Mouse (Mus musculus) olfactory bulb, adult 2 months (tissue): ENCODE results near the gene Ppp3ca. TPM values are rescaled to one million over a fixed set of nuclear protein-coding genes. Genes with fewer than 3 reads are reported as not detected.
A peak's percentile ranks its signal among the peaks of the same experiment; 100 is the strongest.

Experiments used
- H3K27ac ChIP-seq: fragments of 200-500 bp; 2 replicates; pipeline ENCODE4 v1.5.1; 2012; ENCODE audit warnings: low read depth, low read length; ENCODE audit not compliant: insufficient read depth
- H3K4me1 ChIP-seq: fragments of 200-500 bp; 2 replicates; pipeline ENCODE4 v1.6.1; 2012; ENCODE audit warnings: low read length; ENCODE audit not compliant: control insufficient read depth, insufficient read depth
- H3K4me3 ChIP-seq: fragments of 200-500 bp; 2 replicates; pipeline ENCODE4 v1.5.1; 2012; ENCODE audit warnings: mild to moderate bottlenecking, low read depth, low read length, moderate library complexity; ENCODE audit not compliant: insufficient read depth
- CTCF ChIP-seq: fragments of 200-500 bp; IDR thresholded peaks from 2 replicates; pipeline ENCODE4 v1.5.1; 2012; ENCODE audit warnings: low read depth, mild to moderate bottlenecking, low read length, moderate library complexity; ENCODE audit not compliant: insufficient read depth
- POLR2A ChIP-seq: fragments of 200-500 bp; IDR thresholded peaks from 2 replicates; pipeline ENCODE4 v1.6.1; 2012; ENCODE audit warnings: mild to moderate bottlenecking, low read depth, low read length, moderate library complexity; ENCODE audit not compliant: insufficient read depth
- WGBS: fragments of 180-500 bp; shearing (Covaris S2); methylation state at CpG from one replicate; pipeline ENCODE4 v1.1.7; 2018; 5-methylcytosine and 5-hydroxymethylcytosine counted together
- polyA plus RNA-seq: library from polyadenylated mRNA; stranded (reverse); fragments of >200 nt; gene quantifications from 2 replicates; pipeline ENCODE4 v1.2.4, GENCODE M21; 2012; ENCODE audit warnings: low replicate concordance; ENCODE audit not compliant: missing spikeins, insufficient read depth, insufficient read length

Ppp3ca gene
- polyA plus RNA-seq, 1 experiment: not detected

DNA sequence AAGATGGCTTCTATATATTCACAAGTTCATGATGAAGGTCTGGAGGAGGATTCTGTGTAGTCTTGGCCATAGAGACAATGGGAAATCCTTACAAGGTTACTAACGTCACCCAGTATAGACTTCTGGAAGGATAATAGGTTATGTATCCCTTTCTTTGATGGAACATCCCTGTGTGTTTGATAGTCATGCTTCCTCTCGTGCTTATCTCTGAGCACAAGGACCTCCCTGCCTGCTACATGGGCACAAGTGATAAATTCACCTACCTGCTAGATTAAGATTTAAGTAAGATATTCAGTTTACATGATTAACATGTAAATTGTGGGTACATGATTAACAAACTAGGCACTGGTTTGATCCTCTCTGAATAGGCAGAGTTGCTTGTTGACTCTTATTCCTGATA is 152.1 kb downstream of the Ppp3ca start:
- Histone ChIP-seq H3K4me1 (no peaks in the 10 kb centered on the region), H3K27ac (no peak overlapping the region), H3K4me3 (no peak overlapping the region)
- 87% methylated on average over 2 of the region's 2 CpGs for WGBS
- TF ChIP-seq POLR2A: no peak
- no peak for TF ChIP-seq CTCF

DNA sequence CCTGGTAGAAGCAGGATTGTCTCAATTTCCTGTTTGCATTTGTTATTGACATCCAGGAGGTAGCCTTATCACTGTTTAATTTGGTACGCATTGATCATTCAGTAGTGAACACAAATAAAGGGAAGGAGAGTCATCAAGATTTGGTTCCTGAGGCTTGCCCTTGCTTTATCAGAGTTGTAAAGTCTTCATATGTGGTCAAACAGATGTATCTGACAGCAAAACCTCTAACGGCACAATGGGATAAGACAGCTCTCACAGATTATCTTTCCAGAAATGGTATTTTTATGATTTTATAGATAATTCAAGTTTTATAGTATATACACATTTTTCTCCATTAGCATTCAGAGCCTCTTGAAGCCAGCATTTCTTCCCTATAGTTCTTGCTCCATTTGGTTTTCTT is 152.5 kb downstream of the Ppp3ca start:
- H3K27ac ChIP-seq: no peak overlapping the region
- no peak overlapping the region for H3K4me3 ChIP-seq
- TF ChIP-seq POLR2A: no peak
- no peak for TF ChIP-seq CTCF
- no peaks in the 10 kb centered on the region for H3K4me1 ChIP-seq
- WGBS: 96% methylated on average over 2 of the region's 2 CpGs

DNA sequence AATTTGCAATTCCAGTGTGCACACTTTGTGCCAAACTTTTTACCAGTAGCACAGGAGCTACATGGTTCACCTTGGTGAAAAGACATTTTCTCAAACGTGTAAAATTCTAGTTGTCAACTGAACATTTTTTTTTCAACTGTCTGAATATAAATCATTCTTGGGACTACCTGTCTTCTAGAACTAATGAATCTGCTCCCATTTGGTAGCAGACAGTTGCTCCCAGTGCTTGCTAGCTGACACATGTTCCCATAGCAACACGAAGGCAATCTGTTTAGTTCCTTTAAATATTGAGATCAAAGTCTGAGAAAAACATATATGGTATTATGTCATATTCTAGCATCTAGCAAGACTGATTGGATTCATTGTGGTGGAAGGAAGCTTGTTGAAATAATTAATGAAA is 158.5 kb downstream of the Ppp3ca start:
- H3K27ac ChIP-seq: no peak overlapping the region

DNA sequence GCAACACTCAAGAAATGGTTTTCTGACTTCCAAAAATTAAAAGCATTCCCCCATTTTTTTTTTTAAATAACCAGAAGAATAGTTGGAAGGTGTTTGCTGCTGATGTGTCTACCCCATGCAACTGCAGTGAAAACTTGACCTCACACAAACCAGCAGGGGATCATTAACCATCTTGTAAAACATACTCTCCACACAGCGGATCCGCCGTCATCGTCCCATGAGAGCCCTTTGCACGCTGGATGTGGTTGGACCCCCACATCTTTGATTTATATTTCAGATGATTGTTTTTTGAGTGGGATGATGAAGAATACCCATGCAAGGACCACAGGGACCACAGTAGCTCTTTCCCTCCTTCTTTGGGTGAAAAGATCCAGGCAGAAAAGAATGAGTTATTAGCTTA is 159.2 kb downstream of the Ppp3ca start:
- no peak overlapping the region for H3K27ac ChIP-seq

More for the DNA sequence above, 158.5 kb downstream of the Ppp3ca start:
- peaks cover 5% of the 10 kb centered on the region for H3K4me1 ChIP-seq
- 74% methylated on average over 2 of the region's 2 CpGs for WGBS
- H3K4me3 ChIP-seq: no peak overlapping the region
- TF ChIP-seq POLR2A (no peak), CTCF (no peak)

DNA sequence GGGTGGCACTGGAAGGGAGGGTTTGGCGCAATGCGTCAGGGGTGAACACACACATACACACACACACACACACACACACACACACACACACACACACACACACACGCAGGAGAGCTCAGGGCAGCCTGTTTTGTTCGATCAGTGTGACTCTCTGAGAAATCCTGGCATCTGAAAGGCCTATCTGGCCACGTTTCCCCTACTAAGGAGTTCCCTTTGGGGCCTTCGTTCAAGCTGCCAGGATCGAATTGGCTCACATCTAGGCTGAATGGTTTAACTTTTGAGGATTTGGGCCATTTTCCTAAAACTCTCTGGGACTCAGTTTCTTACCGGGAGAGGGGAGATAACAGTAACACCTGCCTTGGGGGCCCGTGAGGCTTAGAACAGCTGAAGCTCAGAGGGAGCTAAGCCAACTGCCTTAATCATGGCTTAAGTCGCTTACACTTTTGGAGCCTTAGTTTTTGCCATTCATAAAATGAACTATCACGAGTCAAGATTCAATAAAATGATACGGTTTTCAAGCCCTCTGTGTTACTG is 160.8 kb downstream of the Ppp3ca start:
- Histone ChIP-seq H3K4me1 (peaks cover 16% of the 10 kb centered on the region), H3K4me3 (no peak overlapping the region), H3K27ac (no peak overlapping the region; the same call in 1 of the 2 replicates)
- 63% methylated on average over 12 of the region's 12 CpGs for WGBS
- TF ChIP-seq POLR2A (no peak), CTCF (no peak)

More for the DNA sequence above, 159.2 kb downstream of the Ppp3ca start:
- no peak overlapping the region for H3K4me3 ChIP-seq
- WGBS: 92% methylated on average over 5 of the region's 5 CpGs
- H3K4me1 ChIP-seq: peaks cover 9% of the 10 kb centered on the region
- TF ChIP-seq POLR2A (no peak), CTCF (no peak)

DNA sequence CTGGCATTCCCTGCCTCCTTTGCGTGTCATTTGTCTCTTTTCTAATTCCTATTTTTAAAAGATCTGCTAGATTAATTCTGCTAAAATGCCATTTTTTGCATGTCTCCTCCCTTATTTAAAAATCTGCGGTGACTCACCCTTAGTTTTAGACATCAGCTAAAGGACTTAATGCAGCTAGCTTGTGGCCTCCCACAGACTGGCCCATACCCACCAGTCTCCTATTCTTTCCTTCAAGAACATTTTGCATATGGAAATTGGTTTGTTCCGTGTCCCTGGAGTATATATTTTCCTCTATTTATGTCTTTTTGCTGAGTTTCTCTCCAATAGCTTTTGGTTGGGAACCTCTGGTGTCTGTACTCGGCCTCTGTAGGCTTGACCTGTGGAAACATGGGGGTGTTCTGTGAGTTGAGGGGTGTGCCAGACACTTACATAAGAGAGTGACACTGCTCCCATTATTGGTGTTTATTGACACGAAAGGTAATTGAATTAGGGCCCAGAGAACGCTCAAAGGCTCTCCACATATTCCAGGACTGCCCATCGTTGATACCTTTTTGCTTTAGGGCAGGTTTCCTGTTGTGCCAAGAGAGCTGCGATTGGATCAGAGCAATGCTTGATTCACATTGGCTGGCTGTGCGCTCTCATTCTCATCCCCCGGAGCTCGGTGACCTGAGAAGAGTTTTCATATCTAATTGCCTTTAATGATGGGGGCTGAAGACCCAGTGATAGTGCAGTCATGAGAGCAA is 163.2 kb downstream of the Ppp3ca start:
- H3K27ac ChIP-seq: peak overlapping the region; percentile 2; the same call in 1 of the 2 replicates
- TF ChIP-seq CTCF (no peak), POLR2A (no peak)
- H3K4me3 ChIP-seq: no peak overlapping the region
- WGBS: 48% methylated on average over 11 of the region's 11 CpGs
- H3K4me1 ChIP-seq: peaks cover 22% of the 10 kb centered on the region

DNA sequence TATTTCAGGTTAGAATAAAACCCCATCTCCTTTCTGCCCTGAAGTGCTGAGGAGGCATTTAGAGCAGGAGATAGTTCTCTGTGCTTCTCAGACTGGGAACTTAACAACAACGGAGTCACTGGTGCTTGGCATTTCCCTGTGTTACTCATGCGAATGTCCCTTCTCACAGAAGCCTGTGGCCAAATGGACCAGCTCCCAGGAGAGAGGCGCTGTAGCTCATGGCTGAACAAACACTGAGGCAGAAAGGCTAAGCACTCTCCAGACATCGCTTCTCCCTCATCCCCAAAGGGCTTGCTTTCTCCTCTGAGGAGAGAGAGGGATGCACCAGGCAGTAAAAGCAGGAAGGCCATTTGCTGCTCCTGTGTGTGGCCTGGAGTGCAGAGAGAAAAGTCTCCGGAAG is 164.0 kb downstream of the Ppp3ca start:
- WGBS: 25% methylated on average over 5 of the region's 5 CpGs
- no peak overlapping the region for H3K27ac ChIP-seq
- TF ChIP-seq POLR2A (no peak), CTCF (no peak)
- no peak overlapping the region for H3K4me3 ChIP-seq
- peaks cover 22% of the 10 kb centered on the region for H3K4me1 ChIP-seq

DNA sequence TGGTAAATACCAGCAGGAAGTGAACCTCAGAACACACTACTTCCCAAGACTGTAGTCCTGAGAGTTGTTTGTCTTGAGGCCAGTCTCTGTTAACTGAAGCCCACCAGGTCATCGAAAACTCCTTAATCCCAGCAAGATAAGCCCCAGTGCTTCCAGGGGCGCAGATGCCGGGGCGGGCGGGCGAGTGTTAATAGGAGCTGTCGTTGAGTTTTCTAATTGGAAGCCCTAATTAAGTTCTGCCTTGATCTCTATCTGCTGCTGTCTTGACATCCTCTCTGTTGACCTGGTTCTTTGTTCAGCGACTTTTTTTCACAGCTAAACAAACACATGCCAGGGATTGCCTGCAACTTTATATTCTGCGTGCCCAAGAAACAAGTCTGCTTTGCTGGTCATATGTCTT is 165.9 kb downstream of the Ppp3ca start:
- peaks cover 24% of the 10 kb centered on the region for H3K4me1 ChIP-seq
- H3K4me3 ChIP-seq: no peak overlapping the region
- TF ChIP-seq POLR2A: no peak
- no peak for TF ChIP-seq CTCF
- no peak overlapping the region for H3K27ac ChIP-seq
- 30% methylated on average over 9 of the region's 9 CpGs for WGBS

DNA sequence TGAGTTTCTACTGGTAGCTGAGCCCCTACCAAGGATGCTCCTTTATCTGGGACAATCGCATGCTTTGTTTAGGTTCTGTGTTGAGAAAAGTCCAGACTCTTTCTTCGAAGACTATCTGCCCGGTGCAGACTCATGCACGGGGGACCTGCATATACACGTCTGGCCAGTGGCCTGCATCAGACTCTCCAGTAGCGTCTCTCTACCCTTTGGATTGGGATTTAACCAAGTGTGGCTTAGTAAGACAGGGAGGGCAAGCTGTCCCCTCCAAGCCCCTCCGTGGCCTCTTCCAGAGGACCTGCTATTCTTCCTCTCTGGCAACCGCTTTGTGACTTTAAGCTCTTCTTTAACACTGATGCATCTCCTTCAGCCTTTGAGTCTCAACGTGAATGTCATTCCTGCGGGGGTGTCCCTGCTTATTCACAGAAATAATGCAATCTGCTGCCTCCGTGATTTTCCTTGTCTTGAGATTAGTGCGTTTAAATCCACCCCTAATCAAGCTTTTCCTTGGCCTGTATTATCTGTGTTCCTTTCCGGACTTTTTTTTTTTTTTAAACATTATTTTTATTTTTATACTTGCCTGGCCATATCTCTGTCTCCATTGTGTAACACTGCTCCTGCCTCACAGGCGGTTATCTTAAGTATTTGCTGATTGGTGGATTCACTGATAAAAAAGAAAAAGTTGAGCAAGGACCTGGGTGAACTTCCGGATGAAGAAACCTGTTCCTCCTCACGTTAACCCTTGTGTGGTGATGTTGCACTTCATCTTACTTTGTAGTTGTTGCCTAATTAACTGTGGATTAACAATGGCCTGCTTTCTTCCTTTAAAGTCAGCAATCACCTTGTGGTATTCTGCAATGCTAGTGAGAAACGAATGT is 166.6 kb downstream of the Ppp3ca start:
- H3K4me1 ChIP-seq: peaks cover 22% of the 10 kb centered on the region
- TF ChIP-seq POLR2A (no peak), CTCF (no peak)
- no peak overlapping the region for H3K4me3 ChIP-seq
- H3K27ac ChIP-seq: no peak overlapping the region
- 44% methylated on average over 17 of the region's 17 CpGs for WGBS
